Mouse (Mus musculus) heart, adult 2 months (tissue): ENCODE results near the gene Ppm1f.

Source experiments
- CTCF ChIP-seq: fragments of 200-600 bp; IDR thresholded peaks from 2 replicates; pipeline ENCODE4 v1.8.1; 2022; ENCODE audit warnings: antibody characterized with exemption, mild to moderate bottlenecking, moderate library complexity
- POLR2A ChIP-seq: fragments of 200-500 bp; IDR thresholded peaks from 2 replicates; pipeline ENCODE4 v1.6.1; 2011; ENCODE audit warnings: mild to moderate bottlenecking, low read depth, low read length, control low read depth; ENCODE audit not compliant: insufficient read depth

- TF ChIP-seq CTCF, result no peak
- TF ChIP-seq POLR2A, result no peak
Measured at GRCm38 (mm10) chr16:16918441-16919117, 22.3 kb downstream of the Ppm1f start.
